Mouse (Mus musculus): ENCODE measurements at regions not wholly inside any gene's neighbourhood (a gene's known extent, or its start where the extent isn't known, plus 50 kb on each side); places are given as distances from the start of the nearest gene placed in this dataset.

GRCm38 (mm10) chr1:47103321-47103988 is 210.8 kb upstream of the Slc39a10 start:
- no peak for TF ChIP-seq CTCF (conservative IDR thresholded peaks at IDR 0.05; ENCODE audit: insufficient read depth, insufficient read length, low read depth, low read length)
- no peak for TF ChIP-seq POLR2A (IDR thresholded peaks at IDR 0.05; ENCODE audit: low read depth, low read length)

Data from kidney, adult 2 months (tissue).